Mouse (Mus musculus): Measurements from ENCODE around the gene Prss46.

The Prss46 gene

DNA sequence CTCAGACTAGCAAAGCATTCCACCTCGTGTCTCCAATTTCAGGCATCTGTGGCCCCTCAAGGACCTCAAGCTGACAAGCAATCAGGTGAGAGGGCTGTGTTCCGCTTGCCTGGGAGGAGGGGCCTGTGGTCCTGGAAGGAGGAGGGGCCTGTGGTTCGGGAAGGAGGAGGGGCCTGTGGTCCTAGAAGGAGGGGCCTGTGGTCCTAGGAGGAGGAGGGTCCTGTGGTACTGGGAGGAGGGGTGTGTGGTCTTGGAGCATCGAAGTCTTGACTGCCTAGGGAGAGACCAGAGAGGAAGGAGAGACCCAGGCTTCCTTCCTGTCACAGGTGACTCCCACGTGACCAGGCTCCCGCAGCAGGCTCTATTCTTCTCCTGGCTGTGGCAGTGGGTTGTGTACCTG lies 52.3 kb downstream of the Prss46 start:
- DNase-seq (ENCODE audit: low spot score in 2 of 2), result no peak

GRCm38 (mm10) chr9:110899451-110900008 lies 55.2 kb downstream of the Prss46 start:
- DNase-seq (ENCODE audit: low spot score in 2 of 2), result no peak

DNA sequence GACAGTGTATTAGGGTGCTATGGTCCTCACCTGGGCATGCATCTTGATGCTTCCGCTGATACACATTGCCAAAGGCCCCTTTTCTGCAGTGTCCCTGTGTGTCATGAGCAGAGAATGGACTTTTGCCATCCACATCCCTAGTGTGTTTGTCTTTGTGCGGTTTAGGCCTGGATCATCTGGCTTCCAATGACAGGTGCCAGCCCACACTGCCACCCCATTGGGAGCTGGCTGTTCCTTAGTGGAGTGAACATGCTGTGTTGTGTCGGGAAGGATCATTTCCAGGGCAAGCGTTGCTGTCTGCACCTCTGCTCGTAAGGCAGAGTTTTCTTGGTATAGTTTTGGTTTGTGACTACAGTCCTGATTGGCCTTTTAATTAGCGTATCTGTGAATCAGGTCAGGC lies 56.9 kb downstream of the Prss46 start:
- no peak for DNase-seq (ENCODE audit: low spot score in 2 of 2)

DNA sequence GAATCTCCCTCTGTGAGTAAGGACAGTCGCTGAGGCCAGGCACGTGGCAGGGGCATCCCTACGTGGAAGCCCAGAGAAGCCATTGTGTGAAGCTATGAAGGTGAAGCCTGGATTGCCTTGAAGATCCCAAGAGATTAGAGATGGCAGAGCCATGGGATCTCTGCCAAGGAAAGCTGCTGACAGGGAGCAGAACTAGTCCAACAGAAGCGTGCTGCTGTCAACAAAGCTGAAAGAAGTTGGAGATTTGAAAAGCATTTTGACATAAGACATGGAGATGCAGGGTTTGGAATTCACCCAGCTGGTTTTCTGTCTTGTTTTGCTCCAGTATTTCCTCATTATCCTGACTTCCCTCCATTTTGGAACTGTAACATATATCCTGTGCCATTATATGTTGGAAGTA lies 58.0 kb downstream of the Prss46 start:
- no peak for DNase-seq (ENCODE audit: low spot score in 2 of 2)

Measured in frontal cortex, postnatal 10 days (tissue).